Mouse (Mus musculus) gonadal fat pad, adult 2 months (tissue): ENCODE measurements around the gene Sntb2. TPM values are rescaled to one million over a fixed set of nuclear protein-coding genes. Genes with fewer than 3 reads are reported as not detected.
A peak's percentile ranks its signal among the peaks of the same experiment; 100 is the strongest.
"Not testable (repeated sequence)": the region's sequence is repeated elsewhere in the genome, so short reads cannot be mapped to it uniquely, and the experiment has no call there.

Experiments
- DNase-seq: peaks from one replicate; pipeline ENCODE4 v3.0.0-alpha.2; 2012; ENCODE audit warnings: low read depth
- polyA plus RNA-seq: library from polyadenylated mRNA; depleted of rRNA; stranded (reverse); fragments of >200 nt; gene quantifications from 2 replicates; pipeline ENCODE4 v1.2.3, GENCODE M21; 2012

Gene Sntb2
- polyA plus RNA-seq, 1 experiment = 8.4 TPM

DNA sequence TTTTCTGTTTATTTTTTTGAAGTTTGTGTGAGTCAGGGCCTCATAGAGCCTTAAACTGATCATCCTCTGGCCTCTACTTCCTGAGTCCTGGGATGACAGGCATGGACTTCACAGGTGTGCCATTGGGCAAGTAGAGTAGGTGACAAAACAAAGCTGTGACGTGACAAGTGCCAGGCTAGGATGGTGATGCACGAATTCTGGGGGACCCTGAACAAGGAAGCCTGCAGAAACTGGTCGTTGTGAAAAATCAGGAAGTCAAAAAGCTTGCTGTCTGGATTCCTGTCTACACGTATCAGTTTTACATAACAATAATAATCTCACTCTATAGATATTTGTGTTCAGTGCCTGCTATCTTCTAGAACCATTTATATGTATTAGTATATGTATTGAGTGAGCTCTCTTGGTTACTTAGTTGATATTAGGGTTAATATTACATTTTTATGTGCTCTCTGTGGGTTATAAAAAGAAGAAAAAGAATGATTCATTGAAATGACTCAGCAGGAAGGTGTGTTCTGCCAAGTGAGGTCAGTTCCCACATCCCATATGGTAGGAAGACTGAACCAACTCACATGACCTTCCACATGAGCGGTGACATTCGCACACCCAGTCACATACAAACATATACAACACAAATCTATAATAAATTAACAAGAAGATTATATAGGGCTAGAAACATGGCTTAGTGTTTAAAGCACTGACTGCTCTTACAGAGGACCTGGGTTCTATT is 37.2 kb downstream of the Sntb2 start:
- DNase-seq = no peak

- DNase-seq = not testable (repeated sequence)
These were observed 38.0 kb downstream of the Sntb2 start for GRCm38 (mm10) chr8:106973526-106973925.

GRCm38 (mm10) chr8:106974754-106975153 is 39.2 kb downstream of the Sntb2 start:
- DNase-seq = no peak

GRCm38 (mm10) chr8:106975764-106976163 is 40.2 kb downstream of the Sntb2 start:
- no peak for DNase-seq

GRCm38 (mm10) chr8:106976436-106976835 is 40.9 kb downstream of the Sntb2 start:
- no peak for DNase-seq

- peak; percentile 90 for DNase-seq
These were observed 43.3 kb downstream of the Sntb2 start for GRCm38 (mm10) chr8:106978755-106979251.

DNA sequence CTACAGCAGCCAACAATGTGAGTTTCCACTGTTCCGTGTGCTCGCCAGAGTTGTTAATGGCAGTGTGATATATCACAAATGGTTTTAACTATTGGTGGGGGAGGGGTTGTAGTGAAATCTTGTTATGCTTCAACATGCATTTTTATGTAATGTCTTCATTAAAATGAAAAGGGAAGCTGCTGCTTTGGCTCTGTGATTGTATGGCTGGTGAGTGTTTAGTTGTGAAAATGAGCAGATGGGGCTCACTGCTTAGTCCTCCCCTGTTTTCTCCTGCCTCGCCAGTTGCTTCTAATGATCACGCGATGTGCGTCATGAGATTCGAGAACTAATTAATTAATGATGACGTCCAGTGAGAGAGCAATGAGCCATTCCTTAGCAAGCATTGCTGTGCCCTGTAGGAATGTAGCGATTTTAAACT is 49.9 kb downstream of the Sntb2 start:
- DNase-seq = no peak

- no peak for DNase-seq
These were observed 50.4 kb downstream of the Sntb2 start for GRCm38 (mm10) chr8:106985951-106986350.

GRCm38 (mm10) chr8:106987557-106987956 is 52.0 kb downstream of the Sntb2 start:
- DNase-seq = no peak

GRCm38 (mm10) chr8:106991393-106991792 is 55.8 kb downstream of the Sntb2 start:
- no peak for DNase-seq

DNA sequence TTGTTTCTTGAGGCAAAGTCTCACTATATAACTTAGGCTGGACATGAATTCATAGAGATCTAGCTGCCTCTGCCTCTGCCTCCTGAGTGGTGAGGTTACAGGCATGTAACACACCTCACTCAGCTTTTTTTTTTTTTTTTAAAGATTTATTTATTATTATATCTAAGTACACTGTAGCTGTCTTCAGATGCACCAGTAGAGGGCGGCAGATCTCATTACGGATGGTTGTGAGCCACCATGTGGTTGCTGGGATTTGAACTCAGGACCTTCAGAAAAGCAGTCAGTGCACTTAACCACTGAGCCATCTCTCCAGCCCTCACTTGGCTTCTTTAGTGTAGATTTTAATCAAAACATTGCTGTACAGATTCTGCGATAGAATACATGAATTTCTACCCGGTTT is 60.8 kb downstream of the Sntb2 start:
- DNase-seq = not testable (repeated sequence)

GRCm38 (mm10) chr8:106997416-106997815 is 61.9 kb downstream of the Sntb2 start:
- DNase-seq = no peak

DNA sequence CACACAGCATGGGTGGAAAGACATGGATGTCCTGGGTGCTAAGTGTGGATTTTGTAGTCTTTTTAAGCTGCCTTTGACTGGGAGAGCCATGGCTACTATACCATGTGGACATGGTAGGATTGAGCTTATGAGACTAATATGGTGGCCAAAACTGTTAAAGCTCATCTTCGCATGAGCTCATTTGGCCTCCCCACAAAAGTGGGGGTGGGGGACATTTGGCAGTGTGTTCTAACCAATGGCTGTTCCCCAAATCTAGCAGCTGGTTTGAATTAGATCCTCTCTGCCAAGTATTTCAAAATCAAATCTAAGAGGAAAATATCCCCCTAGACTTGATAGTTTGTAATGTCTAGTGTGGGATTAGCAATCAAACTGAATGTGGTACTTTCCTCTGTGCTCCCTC is 63.5 kb downstream of the Sntb2 start:
- no peak for DNase-seq

GRCm38 (mm10) chr8:107002532-107002931 is 67.0 kb downstream of the Sntb2 start:
- no peak for DNase-seq

GRCm38 (mm10) chr8:107007795-107008194 is 72.2 kb downstream of the Sntb2 start:
- no peak for DNase-seq

DNA sequence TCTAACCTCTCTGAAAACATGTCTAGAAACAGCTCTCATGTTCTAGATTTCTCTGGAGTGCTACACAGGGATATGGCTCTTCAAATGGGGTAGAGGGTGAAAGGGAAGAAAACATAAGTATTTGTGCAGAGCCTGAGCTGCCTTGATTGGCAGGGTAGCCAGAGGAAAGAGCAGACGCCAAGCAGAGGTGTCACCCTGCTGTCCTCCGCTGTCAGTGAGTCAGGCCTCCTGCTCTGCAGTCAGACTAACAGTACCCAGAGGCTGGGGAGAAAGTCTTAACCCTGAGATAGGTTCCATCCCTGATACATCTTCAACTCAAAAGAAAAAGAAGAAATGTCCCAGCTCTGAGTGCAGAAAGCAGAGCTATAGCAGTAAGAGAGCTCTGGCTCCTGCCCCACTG is 77.1 kb downstream of the Sntb2 start:
- DNase-seq = no peak

GRCm38 (mm10) chr8:107014915-107015314 is 79.4 kb downstream of the Sntb2 start:
- DNase-seq = no peak

- DNase-seq = no peak
These were observed 87.9 kb downstream of the Sntb2 start for GRCm38 (mm10) chr8:107023479-107023878.

- DNase-seq = no peak
These were observed 93.8 kb downstream of the Sntb2 start for GRCm38 (mm10) chr8:107029310-107029709.

- no peak for DNase-seq
These were observed 94.5 kb downstream of the Sntb2 start for GRCm38 (mm10) chr8:107030058-107030457.

DNA sequence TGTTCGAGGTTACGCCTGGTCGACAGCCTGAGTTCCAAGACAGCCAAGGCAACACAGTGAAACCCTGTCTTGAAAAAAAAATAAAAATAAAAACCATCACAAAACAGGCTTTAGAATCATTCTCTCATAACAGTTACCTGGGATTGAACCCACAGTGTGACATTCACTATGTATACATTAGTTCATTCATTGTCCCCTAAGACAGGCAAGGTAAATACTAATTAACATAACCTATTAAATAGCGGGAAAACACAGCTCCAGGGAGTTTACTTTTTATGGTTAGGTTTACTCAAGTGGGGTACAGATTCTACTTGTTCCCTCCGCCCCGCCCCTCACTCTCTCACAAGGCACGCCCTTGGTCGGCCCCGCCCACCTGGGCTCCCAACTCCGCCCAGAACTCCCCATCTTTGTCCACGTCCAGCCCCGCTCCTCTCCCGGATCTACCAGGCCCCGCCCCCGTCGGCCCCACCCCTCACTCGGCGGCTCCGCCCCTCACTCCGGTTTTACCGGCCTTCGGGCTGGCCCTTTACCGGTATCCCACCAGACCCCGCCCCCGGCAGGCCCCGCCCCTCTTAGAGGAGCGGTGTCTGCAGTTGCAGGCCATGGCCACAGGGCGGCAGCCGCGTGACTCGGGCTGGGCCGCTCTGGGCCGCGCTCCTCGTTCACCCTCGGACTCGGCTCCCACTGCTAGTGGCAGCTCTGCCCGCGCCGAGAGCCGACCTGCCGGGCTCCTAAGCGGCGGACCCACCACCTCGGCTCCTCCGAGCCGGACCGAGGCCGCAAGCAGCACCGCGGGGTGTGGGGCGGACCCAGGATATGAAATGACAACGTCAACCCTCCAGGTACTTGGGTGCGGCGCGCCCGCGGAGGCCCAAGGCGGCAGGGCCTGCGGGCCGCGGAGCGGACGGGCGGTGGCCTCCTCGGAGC is 95.4 kb downstream of the Sntb2 start, which contains the start of gene Vps4a:
Gene Vps4a, plus strand, starts transcription at position 573 of the 927 bp plus-strand sequence.
- no peak for DNase-seq

DNA sequence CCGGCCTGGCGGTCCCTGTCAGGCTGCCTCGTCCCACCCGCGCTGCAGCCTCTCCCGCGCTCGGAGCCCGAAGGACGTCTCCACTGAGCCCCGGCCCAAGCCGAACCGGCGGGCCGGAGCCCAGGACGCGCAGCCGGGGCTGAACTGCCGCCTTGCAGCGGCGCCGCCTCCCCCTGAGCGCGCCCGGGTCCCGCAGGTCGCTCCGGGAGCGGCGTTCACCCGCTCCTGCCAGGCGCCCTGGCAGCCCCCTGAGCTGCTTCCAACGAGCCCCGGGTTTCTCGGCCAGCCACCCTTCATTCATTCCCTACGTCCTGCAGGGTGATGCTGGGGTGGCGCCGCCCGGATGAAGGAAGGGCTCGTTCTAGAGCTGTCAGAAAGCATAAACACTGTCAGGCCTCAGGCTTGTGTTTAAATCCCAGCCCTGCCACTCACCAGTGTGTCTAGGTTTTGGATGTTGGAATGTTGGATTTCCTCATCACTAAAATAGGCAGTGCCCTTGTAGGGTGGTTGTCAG is 96.1 kb downstream of the Sntb2 start:
- no peak for DNase-seq
